Mouse (Mus musculus) monocyte, adult 5-6 weeks (primary cell): Measurements from ENCODE around the gene Rspry1. TPM values are rescaled to one million over a fixed set of nuclear protein-coding genes. Genes with fewer than 3 reads are reported as not detected.

Experiments
- ATAC-seq: fragments of 153-309, 156-312 bp; replicated peaks from 2 replicates; pipeline ENCODE4 v1.8.0; 2017; ENCODE audit warnings: mild to moderate bottlenecking; ENCODE audit not compliant: low TSS enrichment, insufficient number of reproducible peaks, severe bottlenecking, poor library complexity, low FRiP score
- total RNA-seq: library from RNA; stranded (forward); fragments of 200-1000, 200-491, 200-594 nt; gene quantifications from 3 replicates; pipeline ENCODE4 v1.2.3, GENCODE M21; 2017

Rspry1 gene
- total RNA-seq, 1 experiment from 2014 or later, result 28.6 TPM

- ATAC-seq, result no peak
Measured at GRCm38 (mm10) chr8:94600478-94600877, 1.3 kb upstream of the Rspry1 start.

DNA sequence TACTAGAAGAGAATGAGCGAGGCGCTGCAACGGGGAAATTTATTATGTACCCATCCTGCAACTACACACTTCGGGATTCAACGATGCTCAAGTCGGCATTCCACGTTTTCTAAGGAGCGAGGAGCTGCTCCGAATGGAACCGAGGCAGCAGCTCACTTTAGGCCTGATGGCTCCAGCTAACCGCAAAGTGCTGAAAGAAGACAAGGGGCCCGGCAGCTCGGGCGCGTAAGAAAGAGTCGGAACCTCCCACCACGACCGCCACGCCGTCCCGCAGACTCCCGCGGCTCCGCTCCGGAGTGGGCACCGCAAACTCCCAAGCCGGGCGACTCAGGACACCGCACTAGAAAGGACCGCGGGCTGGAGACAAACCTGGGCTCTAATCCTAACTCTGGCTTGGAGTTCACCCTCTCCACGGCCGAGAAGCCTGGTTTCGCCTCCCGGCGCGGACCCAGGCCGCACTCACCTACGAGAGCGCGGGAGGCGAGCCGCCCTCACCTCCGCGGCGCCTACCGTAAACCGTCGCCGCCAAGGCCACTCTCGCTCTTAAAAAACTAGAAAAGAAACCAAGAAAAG, 617 bp upstream of the Rspry1 start:
- no peak for ATAC-seq

GRCm38 (mm10) chr8:94602471-94603131, 864 bp downstream of the Rspry1 start:
- no peak for ATAC-seq

DNA sequence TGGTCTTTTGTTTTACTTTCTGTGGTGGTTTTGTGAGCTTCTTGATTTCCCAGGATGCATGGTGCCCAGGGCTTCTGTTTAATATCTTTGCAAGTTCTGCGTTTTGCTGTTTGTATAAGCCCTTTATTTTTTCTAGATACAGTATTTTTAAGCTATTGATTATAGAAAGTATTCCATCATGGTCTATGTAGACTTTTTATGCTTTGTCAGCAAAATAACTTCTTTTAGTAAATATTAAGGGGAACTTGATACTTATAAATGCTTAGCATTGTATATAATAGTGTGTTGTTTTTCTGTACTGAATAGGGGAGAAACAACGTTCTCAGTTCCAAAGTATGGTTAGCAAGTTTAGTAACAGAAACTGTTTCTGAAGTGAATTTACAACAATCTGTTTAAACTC, 2.3 kb downstream of the Rspry1 start:
- ATAC-seq, result no peak

- no peak for ATAC-seq
Measured at GRCm38 (mm10) chr8:94607064-94607463, 5.3 kb downstream of the Rspry1 start.

- ATAC-seq, result no peak
Measured at GRCm38 (mm10) chr8:94624885-94625284, 23.1 kb downstream of the Rspry1 start.

DNA sequence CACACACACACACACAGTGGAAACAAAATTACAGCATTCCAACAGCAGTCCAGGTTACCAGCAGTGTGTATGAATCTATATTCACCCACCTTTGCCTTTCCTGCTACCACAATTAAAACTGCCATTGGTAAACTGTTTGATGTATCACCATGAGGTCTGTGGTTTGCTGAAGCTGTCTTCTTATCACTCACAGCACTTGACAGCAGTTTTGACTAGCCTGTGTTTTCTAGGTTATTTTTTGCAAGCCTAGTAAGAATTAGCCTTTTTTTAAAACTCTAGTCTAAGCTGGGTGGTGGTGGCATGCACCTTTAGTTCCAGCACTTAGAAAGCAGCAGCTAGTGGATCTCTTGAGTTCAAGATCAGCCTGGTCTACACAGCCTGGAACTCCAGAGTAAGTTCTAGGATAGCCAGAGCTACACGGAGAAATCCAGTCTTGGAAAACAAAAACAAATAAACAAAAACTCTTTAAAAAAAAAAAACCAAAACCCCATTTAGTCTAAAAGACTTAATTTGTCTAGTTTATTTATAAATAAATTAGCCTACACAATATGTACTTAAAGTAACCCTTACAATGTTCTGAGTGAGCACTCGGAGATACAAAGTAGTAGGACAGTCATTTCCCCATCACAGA, 31.9 kb downstream of the Rspry1 start:
- no peak for ATAC-seq

- peak; percentile 47 for ATAC-seq
Measured at GRCm38 (mm10) chr8:94634211-94634610, 32.5 kb downstream of the Rspry1 start.

DNA sequence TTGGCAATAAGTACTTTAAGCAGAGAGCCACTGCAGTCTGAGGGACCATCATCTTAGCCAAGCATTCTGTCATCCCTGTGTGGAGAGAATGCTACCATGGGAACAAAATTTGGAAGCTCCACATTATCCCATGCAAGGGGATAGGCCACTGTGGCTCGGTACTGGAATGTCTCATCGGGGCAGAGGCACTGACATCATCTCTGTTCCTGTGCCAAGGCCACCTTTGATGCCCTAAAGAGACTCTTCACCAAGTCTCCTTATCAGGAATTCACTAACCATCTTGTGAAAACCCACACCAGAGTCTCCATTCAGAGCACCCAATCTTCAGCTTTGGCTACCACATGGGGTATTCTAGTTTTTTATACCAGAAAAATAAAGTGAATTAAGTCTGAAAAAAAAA, 39.4 kb downstream of the Rspry1 start:
- ATAC-seq, result no peak

DNA sequence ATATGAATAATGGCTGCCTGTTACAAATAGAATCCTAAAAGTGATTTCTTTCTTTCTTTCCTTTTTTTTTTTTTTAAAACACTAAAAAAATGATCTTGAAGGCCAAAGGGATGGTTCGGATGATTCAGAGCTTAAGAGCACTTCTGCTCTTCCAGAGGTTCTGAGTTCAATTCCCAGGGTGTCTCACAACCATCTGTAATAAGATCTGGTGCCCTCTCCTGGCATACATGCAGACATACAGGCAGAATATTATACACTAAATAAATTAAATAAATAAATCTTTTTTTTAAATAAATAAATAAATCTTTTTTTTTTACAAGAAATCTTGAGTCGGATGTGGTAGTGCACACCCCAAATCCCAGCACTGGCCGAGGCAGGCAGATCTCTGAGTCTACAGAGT, 40.2 kb downstream of the Rspry1 start:
- no peak for ATAC-seq

DNA sequence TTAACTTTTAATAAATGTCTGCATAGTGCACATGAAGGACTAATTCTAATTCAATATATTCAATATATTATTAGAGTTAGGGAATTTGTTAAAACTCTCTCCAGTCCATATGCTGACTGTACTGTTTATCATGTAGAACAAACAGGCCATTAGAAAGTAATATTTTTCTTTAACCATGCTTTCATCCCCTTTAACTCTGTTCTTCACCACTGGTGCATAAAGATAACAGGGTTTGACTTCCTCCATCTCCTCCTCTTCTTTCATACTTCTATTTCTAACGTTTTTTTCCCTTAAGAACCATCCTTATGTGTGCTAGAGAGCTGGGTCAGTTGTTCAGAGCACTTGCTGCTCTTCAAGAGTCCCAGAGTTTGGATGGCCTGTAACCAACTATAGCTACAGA, 43.5 kb downstream of the Rspry1 start:
- no peak for ATAC-seq

- ATAC-seq, result no peak
Measured at GRCm38 (mm10) chr8:94646165-94646564, 44.4 kb downstream of the Rspry1 start.

- no peak for ATAC-seq
Measured at GRCm38 (mm10) chr8:94649496-94649895, 47.8 kb downstream of the Rspry1 start.

- no peak for ATAC-seq
Measured at GRCm38 (mm10) chr8:94652951-94653350, 51.2 kb downstream of the Rspry1 start.

- ATAC-seq, result no peak
Measured at GRCm38 (mm10) chr8:94654994-94655393, 53.3 kb downstream of the Rspry1 start.

- ATAC-seq, result no peak
Measured at GRCm38 (mm10) chr8:94658031-94658430, 56.3 kb downstream of the Rspry1 start.

GRCm38 (mm10) chr8:94660418-94660817, 58.7 kb downstream of the Rspry1 start:
- no peak for ATAC-seq

GRCm38 (mm10) chr8:94664722-94665121, 63.0 kb downstream of the Rspry1 start:
- ATAC-seq, result no peak

DNA sequence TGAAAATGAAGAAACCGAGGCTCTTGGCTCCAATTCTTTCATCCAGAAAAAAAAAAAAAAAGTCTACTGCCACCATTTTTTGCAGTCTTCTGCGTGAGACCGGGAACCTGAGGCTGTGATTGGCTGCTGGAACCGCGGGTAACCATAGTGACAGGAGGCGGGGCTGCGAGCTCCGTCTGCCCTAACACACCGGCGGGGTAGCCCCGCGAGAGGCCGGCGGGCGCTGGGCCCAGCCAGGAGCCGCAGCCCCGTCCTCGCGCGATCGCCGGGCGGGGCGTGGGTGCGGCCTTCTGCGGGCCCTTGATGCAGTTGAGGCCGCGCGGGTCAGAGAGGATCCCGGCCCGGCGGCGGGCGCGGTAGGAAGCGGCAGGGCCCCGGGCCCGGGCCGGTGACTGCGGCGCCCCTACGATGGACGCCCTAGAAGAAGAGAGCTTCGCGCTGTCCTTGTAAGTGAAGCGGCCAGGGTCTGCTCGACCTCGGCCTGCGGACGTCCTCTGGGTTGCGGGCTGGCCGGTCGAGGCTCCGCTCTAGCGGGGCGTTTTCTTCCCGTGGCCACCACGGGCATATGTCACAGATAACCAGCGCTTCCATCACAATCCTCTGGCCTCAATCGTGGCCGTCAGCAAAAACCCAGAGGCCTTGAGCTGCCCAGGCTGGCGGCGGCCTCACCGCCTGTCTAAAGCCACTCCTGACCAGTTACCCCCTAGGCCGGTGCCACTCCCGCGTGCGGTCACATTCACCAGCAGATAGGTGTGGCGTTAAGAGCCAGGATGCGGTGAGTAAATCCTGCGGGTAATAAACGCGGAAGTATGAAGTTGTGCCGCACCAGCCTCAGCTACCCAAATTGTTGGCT, 64.9 kb downstream of the Rspry1 start, which contains the start of gene Arl2bp:
Arl2bp (plus strand) TSS at position 145 of the 853 bp plus-strand sequence.
- peak; percentile 98 for ATAC-seq
